Mouse (Mus musculus): ENCODE results near the gene Chchd2. TPM values are rescaled to one million over a fixed set of nuclear protein-coding genes. Genes with fewer than 3 reads are reported as not detected.
A peak's percentile ranks its signal among the peaks of the same experiment; 100 is the strongest.
"Not testable (repeated sequence)": the region's sequence is repeated elsewhere in the genome, so short reads cannot be mapped to it uniquely, and the experiment has no call there.

Gene Chchd2
- 1,055 and 1,072 TPM in 2 replicates for polyA plus RNA-seq (2015; fragmentation: Nextera tagmentation; extraction: Ambion mirVana)

- WGBS, result under 1% methylated on average over 46 of the region's 46 CpGs
- H3K4me3 ChIP-seq, result peak within 1 kb of the TSS; percentile 71
- no peaks in the 10 kb centered on the region for H3K27me3 ChIP-seq
- peak; percentile 100 for ATAC-seq
- H3K27ac ChIP-seq, result peak within 1 kb of the TSS; percentile 92
- peaks cover 24% of the 10 kb centered on the region for H3K4me1 ChIP-seq
- peaks cover 28% of the 10 kb centered on the region for H3K36me3 ChIP-seq (ENCODE audit: poor library complexity, severe bottlenecking)
- H3K9ac ChIP-seq, result peak within 1 kb of the TSS; percentile 83
- peak within 1 kb of the TSS; percentile 92 for H3K4me2 ChIP-seq
- no peaks in the 10 kb centered on the region for H3K9me3 ChIP-seq (replicated peaks)
Measured at GRCm38 (mm10) chr5:129886911-129887636, at the start of gene Chchd2. TSS of gene Chchd2 (minus strand) at chr5:129887470.

GRCm38 (mm10) chr5:129936941-129937340 lies 49.7 kb upstream of the Chchd2 start:
- H3K27me3 ChIP-seq, result no peaks in the 10 kb centered on the region
- no peaks in the 10 kb centered on the region for H3K36me3 ChIP-seq (ENCODE audit: poor library complexity, severe bottlenecking)
- H3K4me1 ChIP-seq, result no peaks in the 10 kb centered on the region
- H3K9me3 ChIP-seq (replicated peaks), result no peaks in the 10 kb centered on the region
- no peak for ATAC-seq
- no peak overlapping the region for H3K4me2 ChIP-seq
- no peak overlapping the region for H3K4me3 ChIP-seq
- H3K27ac ChIP-seq, result no peak overlapping the region
- 9% methylated on average over 4 of the region's 4 CpGs for WGBS
- H3K9ac ChIP-seq, result no peak overlapping the region

- ATAC-seq, result no peak
- no peaks in the 10 kb centered on the region for H3K27me3 ChIP-seq
- WGBS, result 34% methylated on average over 9 of the region's 9 CpGs
- no peak overlapping the region for H3K4me2 ChIP-seq
- H3K9ac ChIP-seq, result no peak overlapping the region
- no peak overlapping the region for H3K4me3 ChIP-seq
- H3K36me3 ChIP-seq (ENCODE audit: poor library complexity, severe bottlenecking), result no peaks in the 10 kb centered on the region
- H3K9me3 ChIP-seq (replicated peaks), result no peaks in the 10 kb centered on the region
- no peaks in the 10 kb centered on the region for H3K4me1 ChIP-seq
- no peak overlapping the region for H3K27ac ChIP-seq
Measured at GRCm38 (mm10) chr5:129929924-129930855, 42.9 kb upstream of the Chchd2 start.

- Histone ChIP-seq H3K4me3 (no peak overlapping the region), H3K4me2 (no peak overlapping the region), H3K9ac (no peak overlapping the region), H3K27ac (no peak overlapping the region), H3K27me3 (no peaks in the 10 kb centered on the region), H3K9me3 (replicated peaks) (no peaks in the 10 kb centered on the region), H3K36me3 (ENCODE audit: poor library complexity, severe bottlenecking) (no peaks in the 10 kb centered on the region), H3K4me1 (no peaks in the 10 kb centered on the region)
- no peak for ATAC-seq
- 80% methylated on average over 5 of the region's 5 CpGs for WGBS
Measured at GRCm38 (mm10) chr5:129925933-129926332, 38.7 kb upstream of the Chchd2 start.

GRCm38 (mm10) chr5:129924820-129925452 lies 37.7 kb upstream of the Chchd2 start:
- H3K4me3 ChIP-seq, result no peak overlapping the region
- H3K4me2 ChIP-seq, result no peak overlapping the region
- ATAC-seq, result no peak
- H3K27ac ChIP-seq, result no peak overlapping the region
- H3K9ac ChIP-seq, result no peak overlapping the region
- H3K27me3 ChIP-seq, result no peaks in the 10 kb centered on the region
- no peaks in the 10 kb centered on the region for H3K36me3 ChIP-seq (ENCODE audit: poor library complexity, severe bottlenecking)
- no peaks in the 10 kb centered on the region for H3K4me1 ChIP-seq
- no peaks in the 10 kb centered on the region for H3K9me3 ChIP-seq (replicated peaks)
- 92% methylated on average over 8 of the region's 8 CpGs for WGBS

GRCm38 (mm10) chr5:129921972-129922371 lies 34.7 kb upstream of the Chchd2 start:
- Histone ChIP-seq H3K4me1 (no peaks in the 10 kb centered on the region), H3K9me3 (replicated peaks) (no peaks in the 10 kb centered on the region), H3K4me3 (no peak overlapping the region), H3K4me2 (no peak overlapping the region), H3K9ac (no peak overlapping the region), H3K36me3 (ENCODE audit: poor library complexity, severe bottlenecking) (no peaks in the 10 kb centered on the region), H3K27ac (no peak overlapping the region), H3K27me3 (no peaks in the 10 kb centered on the region)
- no peak for ATAC-seq
- WGBS, result 94% methylated on average over 4 of the region's 4 CpGs

- WGBS, result 78% methylated on average over 8 of the region's 8 CpGs
- H3K4me1 ChIP-seq, result no peaks in the 10 kb centered on the region
- no peaks in the 10 kb centered on the region for H3K36me3 ChIP-seq (ENCODE audit: poor library complexity, severe bottlenecking)
- no peak overlapping the region for H3K27ac ChIP-seq
- H3K27me3 ChIP-seq, result no peaks in the 10 kb centered on the region
- no peak overlapping the region for H3K4me2 ChIP-seq
- no peaks in the 10 kb centered on the region for H3K9me3 ChIP-seq (replicated peaks)
- no peak for ATAC-seq
- H3K4me3 ChIP-seq, result no peak overlapping the region
- H3K9ac ChIP-seq, result no peak overlapping the region
Measured at GRCm38 (mm10) chr5:129919320-129919719, 32.0 kb upstream of the Chchd2 start.

GRCm38 (mm10) chr5:129918752-129919151 lies 31.5 kb upstream of the Chchd2 start:
- Histone ChIP-seq H3K9me3 (replicated peaks) (no peaks in the 10 kb centered on the region), H3K4me1 (no peaks in the 10 kb centered on the region), H3K27me3 (no peaks in the 10 kb centered on the region), H3K27ac (no peak overlapping the region), H3K9ac (no peak overlapping the region), H3K4me3 (no peak overlapping the region), H3K4me2 (no peak overlapping the region), H3K36me3 (ENCODE audit: poor library complexity, severe bottlenecking) (no peaks in the 10 kb centered on the region)
- WGBS, result 89% methylated on average over 9 of the region's 9 CpGs
- ATAC-seq, result no peak

- Histone ChIP-seq H3K36me3 (ENCODE audit: poor library complexity, severe bottlenecking) (no peaks in the 10 kb centered on the region), H3K4me3 (no peak overlapping the region), H3K27ac (no peak overlapping the region), H3K9ac (no peak overlapping the region), H3K27me3 (no peaks in the 10 kb centered on the region), H3K4me2 (no peak overlapping the region), H3K4me1 (no peaks in the 10 kb centered on the region), H3K9me3 (replicated peaks) (no peaks in the 10 kb centered on the region)
- 90% methylated on average over 24 of the region's 24 CpGs for WGBS
- no peak for ATAC-seq
Measured at GRCm38 (mm10) chr5:129918065-129918651, 30.9 kb upstream of the Chchd2 start.

GRCm38 (mm10) chr5:129915491-129915890 lies 28.2 kb upstream of the Chchd2 start:
- H3K9ac ChIP-seq; H3K9me3 ChIP-seq (replicated peaks); H3K36me3 ChIP-seq (ENCODE audit: poor library complexity, severe bottlenecking); ATAC-seq; H3K4me2 ChIP-seq; H3K4me1 ChIP-seq; H3K4me3 ChIP-seq; H3K27me3 ChIP-seq; H3K27ac ChIP-seq: not testable (repeated sequence)
- 89% methylated on average over 11 of the region's 11 CpGs for WGBS

GRCm38 (mm10) chr5:129914024-129914423 lies 26.8 kb upstream of the Chchd2 start:
- no peak for ATAC-seq
- Histone ChIP-seq H3K4me2 (no peak overlapping the region), H3K36me3 (ENCODE audit: poor library complexity, severe bottlenecking) (no peaks in the 10 kb centered on the region), H3K9ac (no peak overlapping the region), H3K9me3 (replicated peaks) (no peaks in the 10 kb centered on the region), H3K4me3 (no peak overlapping the region), H3K4me1 (peaks cover 4% of the 10 kb centered on the region), H3K27me3 (no peaks in the 10 kb centered on the region), H3K27ac (no peak overlapping the region)
- WGBS, result 40% methylated on average over 2 of the region's 2 CpGs

GRCm38 (mm10) chr5:129909591-129909990 lies 22.3 kb upstream of the Chchd2 start:
- Histone ChIP-seq H3K4me3 (no peak overlapping the region), H3K27ac (no peak overlapping the region), H3K27me3 (no peaks in the 10 kb centered on the region), H3K4me2 (peak overlapping the region; percentile 81; the same call in 1 of the 2 replicates), H3K36me3 (ENCODE audit: poor library complexity, severe bottlenecking) (no peaks in the 10 kb centered on the region), H3K9me3 (replicated peaks) (no peaks in the 10 kb centered on the region), H3K9ac (no peak overlapping the region), H3K4me1 (peaks cover 8% of the 10 kb centered on the region)
- 86% methylated on average over 7 of the region's 7 CpGs for WGBS
- no peak for ATAC-seq

Data from forebrain, embryonic 13.5 days (tissue).